Mouse (Mus musculus) heart, embryonic 16.5 days (tissue): ENCODE measurements around the gene Abr. TPM values are rescaled to one million over a fixed set of nuclear protein-coding genes. Genes with fewer than 3 reads are reported as not detected.

ENCODE experiments used
- ATAC-seq: fragments of 200-750 bp; cut with Nextera tagmentation; replicated peaks from 2 replicates; pipeline ENCODE4 v1.8.0; 2017; ENCODE audit warnings: moderate number of reproducible peaks; ENCODE audit not compliant: insufficient read depth, low FRiP score; ENCODE audit errors: extremely low read depth
- H3K27ac ChIP-seq: fragments of 300-500 bp; sonication (generic); 2 replicates; pipeline ENCODE4 v1.5.1; 2014; ENCODE audit warnings: mild to moderate bottlenecking, low read length, control low read depth, moderate library complexity
- H3K27me3 ChIP-seq: fragments of 300-500 bp; sonication (generic); 2 replicates; pipeline ENCODE4 v1.6.1; 2014; ENCODE audit warnings: low read length, mixed read lengths; ENCODE audit not compliant: control insufficient read depth, insufficient read depth
- H3K36me3 ChIP-seq: fragments of 300-500 bp; sonication (generic); 2 replicates; pipeline ENCODE4 v1.6.1; 2014; ENCODE audit not compliant: control insufficient read depth, insufficient read depth
- H3K4me1 ChIP-seq: fragments of 300-500 bp; sonication (generic); 2 replicates; pipeline ENCODE4 v1.6.1; 2014; ENCODE audit warnings: low read length, mixed read lengths; ENCODE audit not compliant: control insufficient read depth, insufficient read depth
- H3K4me2 ChIP-seq: fragments of 300-500 bp; sonication (generic); 2 replicates; pipeline ENCODE4 v1.6.1; 2014; ENCODE audit warnings: low read depth, mild to moderate bottlenecking, control low read depth, low read length
- H3K4me3 ChIP-seq: fragments of 300-500 bp; sonication (generic); 2 replicates; pipeline ENCODE4 v1.5.1; 2014; ENCODE audit warnings: mild to moderate bottlenecking, control low read depth, low read length
- H3K9ac ChIP-seq: fragments of 300-500 bp; sonication (generic); 2 replicates; pipeline ENCODE4 v1.6.1; 2014; ENCODE audit warnings: low read length, control low read depth
- H3K9me3 ChIP-seq: fragments of 300-500 bp; sonication (generic); replicated peaks from 2 replicates; pipeline ENCODE4 v1.6.1; 2016; ENCODE audit warnings: low read length; ENCODE audit not compliant: control insufficient read depth
- WGBS: fragments of 180-500 bp; shearing (Covaris S2); extraction: QIAGEN DNeasy Blood & Tissue Kit; methylation state at CpG from one replicate; pipeline ENCODE4 v1.1.7; 2014; 5-methylcytosine and 5-hydroxymethylcytosine counted together
- polyA plus RNA-seq: library from polyadenylated mRNA; unstranded; fragments of >200 nt; fragmentation: Nextera tagmentation; extraction: Ambion mirVana; gene quantifications from 2 replicates; pipeline ENCODE4 v1.2.1, GENCODE M21; 2015

Gene Abr
- polyA plus RNA-seq, 1 experiment from 2014 or later: 21.0 TPM

DNA sequence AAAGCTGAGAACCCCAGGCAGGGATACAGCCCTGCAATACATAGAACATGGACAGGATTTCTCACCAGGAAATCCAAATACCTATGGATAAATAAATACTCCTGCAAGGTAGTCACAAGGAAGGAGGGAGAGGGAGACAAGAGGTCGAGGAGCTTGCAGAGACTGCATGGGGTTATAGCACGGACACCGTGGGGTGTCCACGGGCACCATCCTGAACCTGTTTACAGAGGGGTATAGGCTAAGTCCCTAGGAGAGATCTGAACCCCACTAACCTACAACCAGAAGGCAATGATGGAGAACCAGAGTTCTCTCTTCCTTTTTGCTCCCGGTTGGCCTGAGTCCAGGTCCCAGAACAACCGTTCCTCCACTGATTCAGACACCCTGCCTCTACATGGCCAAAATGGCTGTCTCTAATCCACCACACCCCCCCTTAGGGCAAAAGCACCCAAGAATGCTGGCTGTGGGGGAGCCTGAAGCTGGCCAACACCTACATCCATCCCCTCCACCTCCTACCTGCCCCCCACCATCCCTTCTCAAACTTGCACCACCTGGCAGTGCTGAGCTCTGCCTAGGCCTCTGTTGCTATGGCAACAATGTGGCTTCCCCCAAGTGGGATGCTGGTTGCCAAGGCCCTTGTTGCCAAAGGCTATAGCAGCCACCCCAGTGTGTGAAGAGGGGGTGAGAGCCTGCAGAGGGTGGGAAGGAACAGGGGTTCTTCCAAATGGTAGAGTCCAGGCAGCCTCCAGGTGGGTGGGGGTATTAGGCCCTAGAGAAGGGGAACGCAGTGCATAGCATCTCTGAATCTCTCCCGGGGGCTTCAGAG is 114.6 kb downstream of the Abr start:
- H3K27ac ChIP-seq: no peak overlapping the region
- H3K9ac ChIP-seq: peak overlapping the region; percentile 2; the same call in 1 of the 2 replicates
- ATAC-seq: no peak
- H3K4me3 ChIP-seq: no peak overlapping the region
- H3K4me1 ChIP-seq: peaks cover 9% of the 10 kb centered on the region
- 77% methylated on average over 8 of the region's 8 CpGs for WGBS
- no peaks in the 10 kb centered on the region for H3K27me3 ChIP-seq
- no peaks in the 10 kb centered on the region for H3K36me3 ChIP-seq
- H3K4me2 ChIP-seq: no peak overlapping the region
- no peaks in the 10 kb centered on the region for H3K9me3 ChIP-seq

DNA sequence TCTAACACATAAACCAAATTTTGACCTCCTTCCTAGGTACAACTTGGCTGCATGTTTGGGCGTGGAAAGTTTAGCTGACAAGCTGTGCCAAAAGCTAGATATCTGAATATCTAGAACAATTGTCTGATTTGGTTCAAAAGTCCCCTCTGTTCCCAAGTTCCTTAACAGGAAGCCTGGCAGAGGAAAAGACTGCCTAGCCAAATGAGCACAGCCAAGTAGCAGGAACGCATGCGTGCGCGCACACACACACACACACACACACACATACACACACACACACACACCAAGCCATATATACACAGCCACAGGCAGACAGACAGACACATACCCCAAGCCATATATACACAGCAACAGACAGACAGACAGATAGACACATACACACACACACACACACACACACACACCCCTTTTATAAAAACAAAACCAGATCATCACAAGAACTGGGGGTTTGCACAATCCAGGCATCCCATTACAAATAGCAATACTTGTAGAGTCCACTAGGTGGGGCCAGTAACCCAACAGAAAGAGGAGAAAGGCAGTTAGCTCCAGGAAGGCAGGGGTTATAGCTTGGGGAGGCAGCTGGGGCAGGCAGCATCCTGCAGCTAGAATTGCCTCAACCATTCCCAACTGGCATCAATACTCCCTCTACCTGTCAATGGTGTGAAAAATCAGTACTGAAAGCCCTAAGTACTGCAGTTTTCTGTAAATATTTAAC is 115.4 kb downstream of the Abr start:
- no peaks in the 10 kb centered on the region for H3K9me3 ChIP-seq
- H3K36me3 ChIP-seq: no peaks in the 10 kb centered on the region
- WGBS: 56% methylated on average over 5 of the region's 5 CpGs
- H3K4me3 ChIP-seq: no peak overlapping the region
- H3K27me3 ChIP-seq: no peaks in the 10 kb centered on the region
- no peak overlapping the region for H3K9ac ChIP-seq
- H3K27ac ChIP-seq: no peak overlapping the region; the same call in 1 of the 2 replicates
- peaks cover 9% of the 10 kb centered on the region for H3K4me1 ChIP-seq
- H3K4me2 ChIP-seq: no peak overlapping the region
- ATAC-seq: peak; percentile 37; the same call in 1 of the 2 replicates

DNA sequence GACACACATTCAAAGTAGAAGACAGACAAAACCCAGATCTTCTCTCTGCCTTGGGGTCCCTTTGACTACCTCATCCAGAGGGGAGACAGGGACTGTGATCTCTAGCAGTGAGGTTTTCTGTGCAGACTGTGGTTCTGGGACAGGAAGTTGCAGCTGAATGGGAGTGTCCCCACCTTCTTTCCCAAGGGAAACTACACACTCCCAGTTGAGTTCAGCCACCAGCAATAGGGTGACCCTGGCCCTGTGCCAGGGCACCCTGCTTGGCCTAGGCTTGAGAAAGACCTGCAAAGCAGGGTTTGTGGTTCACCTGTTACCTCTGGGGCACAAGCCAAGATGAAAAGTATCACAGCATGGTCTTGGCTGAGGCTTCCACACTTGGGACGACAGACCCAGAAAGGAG is 117.0 kb downstream of the Abr start:
- 93% methylated on average over 1 of the region's 1 CpGs for WGBS
- Histone ChIP-seq H3K36me3 (no peaks in the 10 kb centered on the region), H3K4me1 (peaks cover 10% of the 10 kb centered on the region)

DNA sequence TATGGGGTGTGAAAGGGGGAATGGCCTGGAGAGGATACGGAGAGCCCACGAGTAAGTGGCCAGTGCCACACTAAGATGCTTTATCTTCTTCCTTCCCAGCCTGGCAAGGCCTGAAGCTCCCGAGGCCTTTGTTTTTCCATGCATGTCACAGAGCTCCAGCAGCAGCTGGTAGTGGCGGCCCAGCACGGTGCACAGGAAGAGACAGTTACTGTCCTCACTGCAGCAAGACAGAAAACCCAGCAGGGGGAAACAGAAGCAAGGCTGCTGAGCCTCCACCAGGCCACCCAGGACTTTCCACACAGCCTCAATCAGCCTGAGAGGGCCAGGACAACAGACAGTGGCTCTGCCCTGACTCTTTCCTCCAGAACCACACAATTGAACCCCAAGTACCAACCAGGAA is 118.1 kb downstream of the Abr start:
- no peaks in the 10 kb centered on the region for H3K27me3 ChIP-seq
- H3K4me1 ChIP-seq: peaks cover 18% of the 10 kb centered on the region
- H3K4me2 ChIP-seq: no peak overlapping the region
- H3K4me3 ChIP-seq: no peak overlapping the region
- H3K9me3 ChIP-seq: no peaks in the 10 kb centered on the region
- 50% methylated on average over 5 of the region's 5 CpGs for WGBS
- H3K36me3 ChIP-seq: no peaks in the 10 kb centered on the region
- no peak for ATAC-seq
- H3K9ac ChIP-seq: peak overlapping the region; percentile 29; the same call in 1 of the 2 replicates
- no peak overlapping the region for H3K27ac ChIP-seq

More for the DNA sequence above, 117.0 kb downstream of the Abr start:
- H3K27ac ChIP-seq: no peak overlapping the region
- no peak for ATAC-seq
- no peak overlapping the region for H3K9ac ChIP-seq
- H3K27me3 ChIP-seq: no peaks in the 10 kb centered on the region
- no peak overlapping the region for H3K4me2 ChIP-seq
- no peaks in the 10 kb centered on the region for H3K9me3 ChIP-seq
- H3K4me3 ChIP-seq: no peak overlapping the region

DNA sequence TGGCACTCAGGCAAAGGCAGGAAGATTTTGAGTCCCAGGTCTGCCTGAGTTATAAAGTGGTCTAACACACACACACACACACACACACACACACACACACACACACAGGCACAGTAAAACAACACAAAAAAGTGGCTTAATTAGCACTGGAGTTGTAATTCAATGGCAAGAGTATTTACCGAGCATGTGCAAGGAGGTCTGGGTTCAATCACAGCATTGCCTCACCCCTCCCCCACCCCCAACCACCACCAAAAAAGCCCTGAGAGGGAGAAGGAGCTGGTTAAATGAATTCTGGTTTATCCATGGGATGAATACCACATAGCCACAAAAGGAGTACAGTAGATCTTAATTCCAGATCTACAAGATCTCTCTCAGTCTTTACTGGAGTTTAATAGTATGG is 122.1 kb downstream of the Abr start:
- H3K27ac ChIP-seq: peak overlapping the region; percentile 62; the same call in 1 of the 2 replicates
- no peak for ATAC-seq

DNA sequence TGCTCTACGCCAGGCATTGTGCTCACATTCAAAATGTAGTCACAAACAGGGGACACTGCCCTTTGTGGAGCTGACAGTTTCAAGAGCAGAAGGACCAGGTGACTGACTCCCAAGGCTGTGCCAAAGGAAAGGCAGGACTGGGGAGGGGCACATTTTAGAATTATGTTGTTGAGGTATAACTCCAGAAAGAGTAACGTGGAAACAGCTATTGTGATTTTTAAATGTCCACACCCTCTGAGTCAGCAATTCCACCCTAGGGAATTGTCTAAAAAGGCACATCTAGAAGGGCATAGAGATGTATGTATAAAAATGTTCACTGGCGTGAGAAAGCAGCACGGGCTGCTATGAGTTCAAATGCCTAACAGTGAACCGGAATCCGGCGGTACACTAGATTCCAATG is 122.5 kb downstream of the Abr start:
- no peak overlapping the region for H3K4me3 ChIP-seq
- ATAC-seq: no peak
- WGBS: 45% methylated on average over 7 of the region's 7 CpGs
- H3K9me3 ChIP-seq: no peaks in the 10 kb centered on the region
- no peaks in the 10 kb centered on the region for H3K27me3 ChIP-seq
- H3K4me2 ChIP-seq: no peak overlapping the region
- no peak overlapping the region for H3K9ac ChIP-seq
- peaks cover 45% of the 10 kb centered on the region for H3K4me1 ChIP-seq
- H3K36me3 ChIP-seq: no peaks in the 10 kb centered on the region
- H3K27ac ChIP-seq: peak overlapping the region; percentile 62

More for the DNA sequence above, 122.1 kb downstream of the Abr start:
- WGBS: 14% methylated on average over 1 of the region's 1 CpGs
- Histone ChIP-seq H3K4me1 (peaks cover 47% of the 10 kb centered on the region), H3K9ac (no peak overlapping the region), H3K4me3 (no peak overlapping the region), H3K27me3 (no peaks in the 10 kb centered on the region), H3K36me3 (no peaks in the 10 kb centered on the region), H3K9me3 (no peaks in the 10 kb centered on the region), H3K4me2 (no peak overlapping the region)

DNA sequence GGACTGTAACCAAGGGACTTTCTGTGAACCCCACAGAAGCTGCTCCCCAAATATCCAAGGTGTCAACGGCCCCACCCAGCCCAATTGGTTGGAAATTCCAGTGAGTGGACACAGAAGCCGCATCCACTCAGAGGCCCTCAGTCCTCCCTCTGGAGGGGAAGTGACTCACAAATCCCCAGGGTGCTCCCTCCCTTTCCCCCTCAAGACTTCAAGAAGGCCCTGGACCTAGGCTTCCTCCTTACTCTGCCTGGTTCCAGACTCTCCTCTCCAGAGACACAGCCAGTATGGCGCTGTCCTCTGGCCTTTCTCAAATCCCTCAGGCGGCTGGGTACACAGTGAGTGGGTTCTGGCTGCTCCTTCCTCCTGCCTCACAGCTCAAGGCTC is 124.4 kb downstream of the Abr start:
- WGBS: 61% methylated on average over 4 of the region's 4 CpGs
- Histone ChIP-seq H3K9ac (peak overlapping the region; percentile 38; the same call in 1 of the 2 replicates), H3K27me3 (no peaks in the 10 kb centered on the region), H3K4me1 (peaks cover 50% of the 10 kb centered on the region), H3K9me3 (no peaks in the 10 kb centered on the region), H3K27ac (peak overlapping the region; percentile 97), H3K4me3 (no peak overlapping the region), H3K4me2 (peak overlapping the region; percentile 18; the same call in 1 of the 2 replicates), H3K36me3 (no peaks in the 10 kb centered on the region)
- ATAC-seq: no peak

DNA sequence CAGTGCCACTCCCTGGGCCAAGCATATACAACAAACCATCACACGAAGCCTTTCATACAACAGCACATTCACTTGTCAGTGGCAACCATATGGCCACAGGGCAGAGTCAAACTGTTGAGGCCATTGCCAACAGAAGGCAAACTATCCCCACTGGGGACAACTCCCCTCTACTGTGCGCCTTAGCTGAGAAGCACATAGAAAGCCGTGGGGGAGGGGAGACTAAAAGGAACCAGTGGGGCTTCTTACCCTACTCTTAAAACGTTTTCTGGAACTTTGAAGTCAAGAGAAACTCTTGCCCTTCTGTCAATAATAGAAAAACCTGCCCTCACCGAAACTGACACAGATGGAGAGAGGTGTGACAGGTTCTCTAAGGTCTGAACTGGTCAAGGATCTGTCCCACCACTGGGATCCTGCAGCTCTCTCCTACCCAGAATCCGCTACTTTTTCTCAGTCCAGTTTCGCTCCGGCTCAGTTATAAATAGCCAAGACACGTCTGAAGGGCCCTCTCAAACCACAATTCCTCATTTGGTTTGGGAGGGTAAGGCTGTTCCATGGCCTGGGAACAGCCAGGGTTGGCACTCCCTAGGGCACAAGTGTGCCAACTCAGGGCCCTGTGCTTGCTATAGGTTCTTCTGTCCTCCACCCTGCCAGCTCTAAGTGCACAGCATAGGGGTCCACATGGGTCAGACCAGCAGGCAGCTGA is 124.9 kb downstream of the Abr start:
- H3K9ac ChIP-seq: peak overlapping the region; percentile 38; the same call in 1 of the 2 replicates
- H3K27ac ChIP-seq: peak overlapping the region; percentile 97
- no peak for ATAC-seq
- H3K36me3 ChIP-seq: no peaks in the 10 kb centered on the region
- H3K9me3 ChIP-seq: no peaks in the 10 kb centered on the region
- peaks cover 56% of the 10 kb centered on the region for H3K4me1 ChIP-seq
- 52% methylated on average over 9 of the region's 9 CpGs for WGBS
- peak overlapping the region; percentile 18 for H3K4me2 ChIP-seq
- H3K4me3 ChIP-seq: no peak overlapping the region
- H3K27me3 ChIP-seq: no peaks in the 10 kb centered on the region
